Mouse (Mus musculus): Measurements from ENCODE around the gene Slc41a1.
"Not testable (repeated sequence)": the region's sequence is repeated elsewhere in the genome, so short reads cannot be mapped to it uniquely, and the experiment has no call there.

The Slc41a1 gene

GRCm38 (mm10) chr1:131827207-131827786 is at the start of gene Slc41a1:
Slc41a1 (plus strand) TSS chr1:131827493.
- DNase-seq (ENCODE audit: low read depth, low spot score): no peak

- DNase-seq (ENCODE audit: low read depth, low spot score): no peak
Observed at GRCm38 (mm10) chr1:131794591-131794990, 32.7 kb upstream of the Slc41a1 start.

GRCm38 (mm10) chr1:131795171-131795570 is 32.1 kb upstream of the Slc41a1 start:
- no peak for DNase-seq (ENCODE audit: low read depth, low spot score)

- no peak for DNase-seq (ENCODE audit: low read depth, low spot score)
Observed at GRCm38 (mm10) chr1:131797202-131797909, 29.9 kb upstream of the Slc41a1 start, which contains the start of gene Pm20d1. Pm20d1 (plus strand) TSS chr1:131797381.

- no peak for DNase-seq (ENCODE audit: low read depth, low spot score)
Observed at GRCm38 (mm10) chr1:131800001-131800400, 27.3 kb upstream of the Slc41a1 start.

GRCm38 (mm10) chr1:131801071-131801470 is 26.2 kb upstream of the Slc41a1 start:
- no peak for DNase-seq (ENCODE audit: low read depth, low spot score)

GRCm38 (mm10) chr1:131802652-131803051 is 24.6 kb upstream of the Slc41a1 start:
- no peak for DNase-seq (ENCODE audit: low read depth, low spot score)

- no peak for DNase-seq (ENCODE audit: low read depth, low spot score)
Observed at GRCm38 (mm10) chr1:131804166-131804565, 23.1 kb upstream of the Slc41a1 start.

- DNase-seq (ENCODE audit: low read depth, low spot score): no peak
Observed at GRCm38 (mm10) chr1:131808986-131809385, 18.3 kb upstream of the Slc41a1 start.

- no peak for DNase-seq (ENCODE audit: low read depth, low spot score)
Observed at GRCm38 (mm10) chr1:131809651-131810050, 17.6 kb upstream of the Slc41a1 start.

GRCm38 (mm10) chr1:131811393-131811792 is 15.9 kb upstream of the Slc41a1 start:
- no peak for DNase-seq (ENCODE audit: low read depth, low spot score)

GRCm38 (mm10) chr1:131812006-131812405 is 15.3 kb upstream of the Slc41a1 start:
- DNase-seq (ENCODE audit: low read depth, low spot score): no peak

- no peak for DNase-seq (ENCODE audit: low read depth, low spot score)
Observed at GRCm38 (mm10) chr1:131812631-131813295, 14.5 kb upstream of the Slc41a1 start.

GRCm38 (mm10) chr1:131813731-131814130 is 13.6 kb upstream of the Slc41a1 start:
- no peak for DNase-seq (ENCODE audit: low read depth, low spot score)

- DNase-seq (ENCODE audit: low read depth, low spot score): no peak
Observed at GRCm38 (mm10) chr1:131814191-131814590, 13.1 kb upstream of the Slc41a1 start.

GRCm38 (mm10) chr1:131816886-131817285 is 10.4 kb upstream of the Slc41a1 start:
- no peak for DNase-seq (ENCODE audit: low read depth, low spot score)

- not testable (repeated sequence) for DNase-seq (ENCODE audit: low read depth, low spot score)
Observed at GRCm38 (mm10) chr1:131820353-131820752, 6.9 kb upstream of the Slc41a1 start.

- no peak for DNase-seq (ENCODE audit: low read depth, low spot score)
Observed at GRCm38 (mm10) chr1:131820887-131821328, 6.4 kb upstream of the Slc41a1 start.

GRCm38 (mm10) chr1:131822292-131822691 is 5.0 kb upstream of the Slc41a1 start:
- DNase-seq (ENCODE audit: low read depth, low spot score): no peak

- no peak for DNase-seq (ENCODE audit: low read depth, low spot score)
Observed at GRCm38 (mm10) chr1:131822856-131823492, 4.3 kb upstream of the Slc41a1 start.

- no peak for DNase-seq (ENCODE audit: low read depth, low spot score)
Observed at GRCm38 (mm10) chr1:131823563-131823962, 3.7 kb upstream of the Slc41a1 start.

- DNase-seq (ENCODE audit: low read depth, low spot score): no peak
Observed at GRCm38 (mm10) chr1:131824528-131825181, 2.6 kb upstream of the Slc41a1 start.
